Mouse (Mus musculus) gastrocnemius, postnatal 36 days (tissue): ENCODE data around the gene Clec4d. TPM values are rescaled to one million over a fixed set of nuclear protein-coding genes. Genes with fewer than 3 reads are reported as not detected.
"Not testable (repeated sequence)": the region's sequence is repeated elsewhere in the genome, so short reads cannot be mapped to it uniquely, and the experiment has no call there.

ENCODE experiments used
- DNase-seq, 2 experiments: peaks; one replicate each; pipeline ENCODE4 v3.0.0; 2022
- intact Hi-C: fragments of 180-260 bp; cut with DNase I; formaldehyde crosslinking; loops from one replicate; pipeline ENCODE4 v1.15.1; 2025
- long read RNA-seq, 2 experiments: library from polyadenylated mRNA; stranded (forward); transcript quantifications; one replicate each; pipeline ENCODE4 v2.0.0; 2021
- total RNA-seq, 2 experiments: library from RNA; stranded (reverse); gene quantifications; 2 replicates each; pipeline ENCODE4 v1.2.3; 2021

The Clec4d gene
- total RNA-seq, result not detected
- long read RNA-seq, experiment 1, result 0 reads
- long read RNA-seq, experiment 2, result 0 reads

DNA sequence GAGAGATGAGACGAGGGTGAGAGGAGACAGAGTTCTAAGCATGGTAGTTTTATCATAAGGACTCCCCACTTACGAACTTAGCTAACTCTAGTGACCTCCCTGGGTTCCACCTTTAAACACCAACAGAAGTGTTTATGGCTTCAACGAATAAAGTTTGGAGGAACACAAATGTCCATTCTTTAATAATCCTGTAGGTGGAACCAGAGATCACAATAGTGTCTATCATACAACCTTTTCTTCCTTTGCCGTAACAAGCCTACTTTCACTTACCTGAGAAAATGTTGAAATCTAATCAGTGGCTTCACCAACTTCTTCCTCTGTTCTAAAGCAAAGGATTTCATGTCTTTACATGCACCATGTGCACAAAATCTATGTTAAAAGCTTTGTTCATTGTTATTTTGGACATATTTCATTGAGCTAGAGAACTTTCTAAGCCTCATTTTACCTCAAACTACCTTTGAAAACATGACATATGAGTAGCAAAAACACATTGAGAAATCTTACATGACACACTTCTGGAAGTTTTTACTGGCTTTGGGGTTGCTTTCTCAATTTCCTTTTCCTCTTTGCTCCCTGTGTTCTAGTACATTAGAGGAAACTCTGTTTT, at the start of gene Clec4d:
Gene Clec4d (plus strand): TSS at position 557 of the 607 bp plus-strand sequence.
- DNase-seq, result no peak
- intact Hi-C loops, result no loop called here

DNA sequence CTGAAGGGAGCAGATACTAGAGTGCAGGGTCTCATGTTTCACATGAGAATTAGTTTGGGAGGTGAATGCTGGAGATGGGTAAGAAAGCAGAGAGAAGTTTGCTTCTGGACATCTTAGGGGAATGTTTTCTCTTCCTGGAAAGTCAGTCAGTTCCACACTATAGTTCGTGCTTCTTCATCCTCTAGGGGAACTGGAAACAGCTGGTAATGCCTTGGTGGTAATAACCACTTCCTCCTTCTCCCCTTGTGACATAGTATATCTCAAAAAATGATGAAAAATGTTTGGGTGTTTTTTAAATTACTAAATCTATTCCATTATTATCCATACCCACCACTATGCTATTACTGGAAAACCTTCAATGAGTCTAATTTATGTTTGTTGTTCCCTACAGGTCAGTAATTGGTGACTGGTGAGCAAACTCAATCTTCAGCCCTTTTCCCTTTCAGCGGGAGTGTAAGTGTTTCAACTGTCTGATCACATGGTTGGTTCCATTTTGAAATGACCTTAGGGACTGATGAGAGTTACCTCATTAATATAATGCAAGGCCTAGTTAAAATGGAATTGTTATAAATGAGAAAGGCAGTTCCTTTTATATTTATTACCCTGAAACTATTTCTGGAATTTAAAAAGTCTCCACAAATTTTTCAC, 34.3 kb upstream of the Clec4d start:
- intact Hi-C loops, result no loop called here

DNA sequence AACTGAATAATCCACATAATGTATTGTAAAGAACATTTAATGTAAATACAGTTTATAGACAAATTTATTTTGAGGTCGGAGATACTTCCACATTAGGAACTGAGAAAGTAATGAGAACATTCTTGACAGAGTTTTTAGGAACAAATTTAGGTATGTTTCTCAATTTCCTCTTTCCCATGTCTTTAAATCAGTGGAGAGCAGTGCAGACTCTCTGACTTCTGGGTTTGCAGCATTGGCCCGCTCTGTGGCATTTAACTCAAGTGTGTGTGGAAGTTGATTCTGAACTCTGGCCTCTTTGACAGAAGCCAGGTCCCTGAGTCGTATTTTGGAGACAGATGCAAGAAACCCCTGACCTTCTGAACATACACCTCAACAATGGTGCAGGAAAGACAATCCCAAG, 32.3 kb upstream of the Clec4d start, which contains the start of gene Clec4n:
Gene Clec4n (plus strand): TSS at position 200 of the 400 bp plus-strand sequence.
- intact Hi-C loops, result no loop called here
- no peak for DNase-seq

More for the DNA sequence above, 34.3 kb upstream of the Clec4d start:
- no peak for DNase-seq

DNA sequence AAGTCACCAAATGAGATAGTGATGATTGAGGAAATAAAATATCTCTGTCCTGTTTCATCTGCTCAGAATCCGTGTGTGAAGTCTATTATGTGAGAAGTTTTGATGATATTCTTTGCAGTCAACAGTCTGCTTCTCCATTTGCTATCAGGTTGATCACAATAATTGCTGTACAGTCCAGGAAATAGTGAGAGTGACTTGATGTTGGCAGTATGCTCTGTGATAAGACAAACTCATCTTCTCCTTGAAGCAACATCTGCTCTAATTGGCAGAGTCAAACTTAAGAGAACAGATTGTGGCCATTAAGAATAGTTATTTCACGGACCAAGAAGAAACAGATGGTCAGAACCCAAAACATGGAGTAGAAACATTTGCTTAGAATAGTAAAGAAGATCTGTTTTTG, 30.8 kb upstream of the Clec4d start:
- DNase-seq, result no peak
- intact Hi-C loops, result no loop called here

DNA sequence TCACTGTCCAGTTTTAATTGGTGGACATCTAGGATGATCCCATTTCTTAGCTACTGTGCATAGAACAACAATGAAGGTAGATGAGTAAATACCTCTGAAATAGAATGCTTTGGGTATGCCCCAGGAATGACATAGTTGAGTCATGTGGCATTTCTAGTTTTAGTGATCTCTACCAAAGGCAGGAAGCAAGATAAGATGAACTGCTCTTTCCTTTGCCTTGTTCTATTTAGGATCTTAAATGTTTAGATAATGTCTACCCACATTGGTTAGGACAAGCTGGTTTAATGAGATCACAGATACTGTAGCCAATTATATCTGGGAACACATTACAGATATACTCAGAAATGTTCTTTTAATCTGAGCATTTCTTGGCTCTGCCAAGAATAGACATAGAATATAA, 24.3 kb upstream of the Clec4d start:
- intact Hi-C loops, result no loop called here
- DNase-seq, result no peak

DNA sequence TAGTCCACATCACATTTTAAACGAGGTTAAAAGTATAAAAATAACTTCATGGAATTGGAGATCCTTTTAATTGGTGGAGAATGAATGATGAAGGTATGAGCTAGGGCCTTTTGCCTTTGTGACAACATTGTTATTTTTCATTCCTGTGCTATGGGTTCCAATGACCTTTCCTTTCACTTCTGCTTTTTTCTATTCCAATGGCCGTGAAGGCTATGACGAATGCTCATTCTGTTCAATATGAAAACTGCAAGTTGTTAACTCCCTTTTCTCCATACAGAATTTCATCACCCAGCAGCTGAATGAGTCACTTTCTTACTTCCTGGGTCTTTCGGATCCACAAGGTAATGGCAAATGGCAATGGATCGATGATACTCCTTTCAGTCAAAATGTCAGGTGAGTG, 17.7 kb upstream of the Clec4d start:
- intact Hi-C loops, result no loop called here
- no peak for DNase-seq

DNA sequence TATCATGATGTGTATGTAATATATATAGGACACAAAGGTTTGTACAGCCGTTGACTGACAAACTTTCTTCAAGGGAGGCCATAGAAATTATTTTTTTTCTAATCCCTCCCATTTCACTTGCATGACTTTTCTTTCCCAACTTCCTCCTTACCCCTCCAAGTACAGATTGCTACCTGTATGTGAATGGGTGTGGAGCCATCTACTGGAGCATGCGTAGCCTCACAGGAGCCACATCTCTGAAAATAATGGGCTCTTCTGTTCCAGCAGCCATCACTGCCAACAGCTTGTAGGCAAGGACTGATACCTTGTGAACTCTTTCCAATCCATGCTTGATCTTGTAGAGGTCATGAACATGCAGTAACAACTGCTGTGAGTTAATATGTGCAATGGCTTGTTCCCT, 13.0 kb upstream of the Clec4d start:
- intact Hi-C loops, result not testable (repeated sequence)

DNA sequence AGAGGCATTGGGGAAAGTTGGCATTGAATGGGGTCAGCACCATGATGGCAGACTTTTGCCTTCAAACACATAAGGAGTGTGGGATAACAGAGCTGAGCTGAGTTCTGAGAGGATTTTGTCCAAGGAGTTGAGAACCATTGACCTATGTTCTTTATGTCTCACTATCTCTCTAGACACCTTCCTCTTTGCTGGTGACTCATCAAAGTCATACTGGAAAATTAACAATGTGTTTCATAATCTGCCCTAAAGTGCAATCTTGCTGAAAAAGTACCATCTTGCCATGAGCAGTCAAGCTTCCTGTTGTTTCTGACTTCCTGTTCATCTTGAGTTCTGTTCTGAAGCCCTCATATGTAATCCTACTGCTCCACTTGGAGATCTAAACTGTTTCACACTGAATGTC, 9.2 kb upstream of the Clec4d start:
- no peak for DNase-seq
- intact Hi-C loops, result no loop called here

More for the DNA sequence above, 13.0 kb upstream of the Clec4d start:
- not testable (repeated sequence) for DNase-seq

DNA sequence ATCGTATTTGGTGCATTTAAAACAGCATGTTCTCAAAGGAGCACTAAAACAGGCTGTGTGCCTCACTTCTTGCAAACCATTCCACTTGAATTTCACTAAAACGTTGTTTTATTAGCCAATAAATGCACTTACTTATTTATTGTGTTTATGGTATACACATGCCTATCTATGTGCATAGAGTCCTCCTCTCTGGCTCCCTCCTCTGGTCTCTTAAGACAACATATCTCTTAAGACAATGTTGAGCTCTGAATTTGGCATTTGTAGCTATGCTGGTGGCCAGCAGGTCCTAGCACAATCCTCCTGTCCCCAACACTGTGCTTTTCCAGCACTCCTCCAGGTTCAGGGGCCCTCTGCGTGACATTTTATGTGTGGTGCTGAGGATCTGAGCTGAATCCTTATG, 3.0 kb upstream of the Clec4d start:
- DNase-seq, result no peak
- intact Hi-C loops, result no loop called here

DNA sequence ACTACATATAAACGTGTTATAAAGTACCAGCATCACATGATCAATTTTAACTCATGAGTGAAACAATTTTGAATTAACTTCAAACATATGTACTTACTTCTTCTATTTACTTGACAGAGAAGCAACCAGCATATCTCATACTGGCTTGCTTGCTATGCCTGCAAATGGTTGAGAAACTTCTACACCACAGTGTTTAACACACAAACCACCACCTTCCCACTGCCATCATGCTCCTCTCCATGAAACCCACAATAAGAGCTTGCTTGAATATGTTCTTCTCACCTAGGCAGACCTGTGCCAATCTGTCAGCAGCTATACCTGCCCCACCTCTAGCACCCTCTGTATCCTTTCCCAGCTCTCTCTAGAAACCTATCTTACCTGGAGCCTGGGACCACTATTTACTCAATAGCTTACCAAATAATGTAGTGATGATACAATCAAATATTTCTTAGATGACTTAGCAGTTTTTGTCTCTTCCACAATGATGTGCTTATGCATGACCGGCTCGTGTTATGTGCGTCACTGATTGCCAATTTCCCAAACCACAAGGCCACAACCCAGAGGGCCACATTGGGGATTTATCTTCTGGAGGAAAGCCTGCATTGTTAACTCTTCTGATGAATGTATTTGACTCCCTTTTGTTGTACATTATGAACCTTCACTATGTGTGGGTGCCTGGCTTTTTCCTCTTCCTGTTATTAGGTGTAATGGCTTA, 1.9 kb upstream of the Clec4d start:
- DNase-seq, result no peak
- intact Hi-C loops, result no loop called here

DNA sequence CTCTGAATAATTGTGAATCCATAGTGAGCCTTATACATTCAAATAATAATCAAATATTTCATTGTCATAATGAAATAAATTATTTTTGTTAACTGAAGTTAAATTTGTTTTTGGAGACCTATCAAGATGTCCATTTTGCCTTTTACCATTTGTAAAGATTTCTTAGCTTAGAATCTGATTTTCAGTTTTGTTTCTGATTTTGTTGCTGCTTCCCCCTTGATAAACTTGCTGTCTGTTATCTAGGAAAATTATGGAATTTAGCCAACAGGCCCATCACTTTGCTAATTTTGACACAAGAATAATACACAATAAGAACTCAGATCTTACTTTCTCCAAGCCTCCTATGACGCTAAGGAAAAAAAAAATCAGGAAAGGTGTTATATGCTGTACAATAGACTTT, 1.0 kb upstream of the Clec4d start:
- DNase-seq, result no peak
- intact Hi-C loops, result no loop called here

DNA sequence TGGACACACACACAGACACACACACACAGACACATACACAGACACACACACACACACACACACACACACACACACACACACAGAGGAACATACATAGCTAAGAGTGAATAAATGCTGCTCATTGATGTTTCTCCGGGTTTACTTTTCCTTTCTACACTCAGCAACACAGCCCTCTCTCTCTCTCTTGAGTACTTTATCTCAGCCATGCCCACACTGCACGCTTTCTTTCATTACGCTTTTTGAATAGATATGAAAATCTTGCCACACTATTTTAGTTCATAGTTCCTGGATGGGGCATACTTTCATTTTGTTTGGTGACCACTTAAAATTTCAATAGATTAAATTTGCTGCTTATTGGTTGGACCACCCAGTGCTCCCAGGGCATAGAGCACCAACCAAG, 2.3 kb downstream of the Clec4d start:
- intact Hi-C loops, result no loop called here
- no peak for DNase-seq

DNA sequence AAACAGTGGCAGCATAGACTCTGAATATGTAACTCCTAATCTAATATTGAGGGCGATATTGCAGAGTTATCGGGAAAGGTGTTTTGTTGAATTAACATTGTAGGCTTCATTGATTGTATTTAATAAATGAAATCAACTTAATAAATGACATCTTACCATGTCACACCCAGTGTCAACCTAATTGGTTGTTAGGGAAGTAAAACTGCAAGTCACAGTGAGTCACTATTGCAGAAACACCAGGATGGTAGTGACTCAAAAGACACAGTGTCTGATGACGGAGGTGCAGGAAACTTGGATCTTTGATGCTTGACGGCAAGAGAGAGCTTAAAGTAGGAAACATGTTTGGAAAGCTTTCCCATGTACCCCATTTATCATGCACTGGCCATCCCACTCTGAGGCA, 3.9 kb downstream of the Clec4d start:
- DNase-seq, result no peak
- intact Hi-C loops, result no loop called here

DNA sequence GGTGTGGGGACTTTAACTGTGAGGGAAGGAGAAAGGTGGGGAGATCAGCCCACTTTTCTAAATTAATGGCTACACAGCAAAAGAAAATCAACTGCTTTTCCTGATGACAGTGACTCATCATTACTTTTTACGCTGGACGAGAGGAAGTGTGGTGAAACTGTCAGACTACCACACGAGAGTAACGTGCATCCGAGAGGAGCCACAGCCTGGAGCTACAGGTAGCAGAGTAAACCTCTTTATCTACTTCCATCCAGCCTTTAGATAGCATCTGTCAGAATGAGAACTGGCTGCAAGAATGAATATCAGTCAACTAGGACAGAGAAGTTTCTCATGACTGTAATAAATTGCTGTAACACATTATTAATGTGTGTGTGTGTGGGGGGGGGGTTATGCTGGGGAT, 5.0 kb downstream of the Clec4d start:
- intact Hi-C loops, result no loop called here
- no peak for DNase-seq

DNA sequence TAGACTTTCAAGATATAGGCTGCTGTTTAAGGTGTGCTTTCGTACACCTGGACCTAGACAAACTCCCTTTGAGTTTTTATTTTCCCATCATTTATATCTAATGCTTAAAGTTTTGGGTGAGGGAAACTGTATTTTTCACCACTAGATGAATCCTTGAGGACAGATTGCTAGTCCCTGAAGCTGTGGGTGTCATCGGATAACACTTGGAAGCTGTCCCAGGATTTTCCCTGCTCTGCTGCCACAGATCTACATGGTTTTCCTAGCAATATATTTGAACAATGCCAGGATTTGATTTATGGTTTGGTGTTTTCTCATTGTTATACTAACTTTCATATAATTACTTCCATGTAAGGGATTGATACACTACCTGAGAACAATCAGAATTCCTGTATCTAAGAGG, 17.5 kb downstream of the Clec4d start:
- intact Hi-C loops, result no loop called here
- no peak for DNase-seq

DNA sequence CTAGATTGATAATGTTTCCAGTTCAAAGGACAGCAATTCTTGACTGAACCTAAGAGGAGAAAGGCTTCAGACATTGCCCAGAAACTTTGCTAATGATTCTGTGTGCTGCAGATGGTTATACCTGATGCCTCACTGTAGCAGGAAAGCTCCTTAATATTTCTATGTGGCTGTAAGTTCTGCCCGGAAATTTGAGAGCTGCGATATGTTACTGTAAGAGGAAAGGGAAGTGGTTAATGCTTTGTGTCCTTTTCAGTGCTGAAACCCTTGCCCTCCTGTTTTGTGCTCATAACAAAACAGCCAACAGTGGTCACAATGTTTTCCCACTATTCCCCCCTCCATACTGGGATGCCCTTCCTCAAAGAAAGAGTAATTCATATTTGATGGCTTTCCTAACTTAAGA, 24.4 kb downstream of the Clec4d start:
- no peak for DNase-seq
- intact Hi-C loops, result no loop called here

DNA sequence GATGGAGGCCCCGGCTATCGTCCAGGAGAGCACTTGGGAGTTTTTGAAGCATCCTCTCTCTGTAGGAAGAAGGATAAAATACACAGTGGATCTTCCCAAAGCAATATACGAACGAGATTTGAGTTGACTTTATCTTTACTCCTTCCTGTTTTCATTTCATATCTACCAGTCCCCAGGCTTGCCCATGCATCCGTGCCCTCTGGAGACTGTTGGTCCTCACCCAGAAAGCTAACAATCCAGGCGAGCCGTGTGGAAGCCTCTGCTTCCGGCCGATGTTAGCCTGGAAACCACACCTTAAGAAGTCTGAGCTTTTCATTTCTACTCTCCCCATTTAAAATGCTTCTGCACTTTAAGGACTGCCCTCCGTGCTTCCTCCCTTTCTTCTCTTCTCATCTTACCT, 27.0 kb downstream of the Clec4d start:
- no peak for DNase-seq
- intact Hi-C loops, result no loop called here

DNA sequence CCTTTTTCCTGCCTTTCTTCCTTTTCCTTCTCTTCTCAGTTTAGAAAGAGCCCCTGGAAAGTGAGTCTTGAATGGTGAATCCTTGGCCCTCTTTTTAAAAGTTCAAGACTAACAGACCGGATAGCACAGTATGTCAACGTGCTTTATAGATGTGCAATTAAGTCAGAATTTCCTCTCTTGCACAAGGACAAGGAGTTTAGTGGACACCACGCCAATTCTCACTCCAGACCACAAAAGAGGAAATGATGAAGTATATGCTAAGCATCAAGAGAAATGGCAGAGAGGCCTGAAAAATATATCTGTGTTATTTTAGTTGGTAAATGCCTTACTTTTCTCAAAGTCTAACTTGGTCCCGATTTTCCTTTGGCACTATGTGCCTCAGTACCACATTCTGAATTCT, 27.8 kb downstream of the Clec4d start, which contains the start of gene Clec4e:
Gene Clec4e (minus strand): TSS at position 118 of the 400 bp plus-strand sequence.
- intact Hi-C loops, result no loop called here
- DNase-seq, result no peak

DNA sequence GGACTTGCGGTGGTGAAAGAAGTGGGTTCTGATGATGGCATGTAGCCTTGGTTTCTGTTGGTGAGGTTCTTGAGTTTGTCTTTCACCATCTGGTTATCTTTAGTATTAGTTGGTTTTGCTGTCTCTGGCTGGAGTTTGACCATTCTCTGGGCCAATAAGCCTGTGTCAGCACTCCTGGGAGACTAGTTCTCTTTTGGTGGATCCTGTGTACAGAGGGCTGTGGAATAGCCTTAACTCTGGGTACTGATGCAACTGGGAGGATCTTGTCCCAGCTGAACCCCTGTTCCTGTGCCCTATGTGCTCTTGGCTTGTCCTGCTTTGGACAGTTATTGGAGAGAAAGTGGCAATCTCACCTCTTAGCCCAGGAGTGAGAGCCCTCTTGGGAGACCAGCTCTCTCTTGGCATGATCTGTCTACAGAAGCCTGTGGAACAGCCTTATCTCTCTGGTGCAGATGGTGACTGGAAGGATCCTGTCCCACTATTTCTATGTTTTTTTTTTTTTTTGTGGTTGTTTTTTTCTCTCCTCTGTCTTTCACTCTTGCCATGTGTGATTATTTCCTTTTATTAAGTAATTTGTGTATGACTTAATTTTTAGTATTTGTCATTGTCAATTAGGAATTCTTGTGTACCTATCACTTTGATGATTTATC, 31.0 kb downstream of the Clec4d start:
- DNase-seq, result no peak
- intact Hi-C loops, result no loop called here

DNA sequence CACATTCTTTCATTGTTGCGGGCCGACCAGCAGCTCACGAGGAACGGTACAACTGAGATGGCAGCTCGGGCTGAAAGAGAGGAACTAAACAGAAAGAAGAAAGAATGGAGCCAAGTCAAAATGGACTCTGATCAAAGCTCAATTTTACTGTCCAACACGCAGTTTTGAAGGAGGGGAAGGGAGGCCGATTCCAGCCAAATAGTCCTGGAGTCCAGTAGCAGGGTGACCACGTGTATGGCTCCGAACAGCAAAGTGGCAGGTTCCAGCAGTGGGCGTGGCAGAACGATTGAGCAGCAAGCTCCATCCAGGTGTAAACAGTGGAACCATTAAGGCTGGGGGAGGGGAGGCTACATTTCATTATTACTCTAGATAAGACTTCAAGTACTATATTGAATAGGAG, 31.6 kb downstream of the Clec4d start:
- DNase-seq, intact Hi-C loops: not testable (repeated sequence)

DNA sequence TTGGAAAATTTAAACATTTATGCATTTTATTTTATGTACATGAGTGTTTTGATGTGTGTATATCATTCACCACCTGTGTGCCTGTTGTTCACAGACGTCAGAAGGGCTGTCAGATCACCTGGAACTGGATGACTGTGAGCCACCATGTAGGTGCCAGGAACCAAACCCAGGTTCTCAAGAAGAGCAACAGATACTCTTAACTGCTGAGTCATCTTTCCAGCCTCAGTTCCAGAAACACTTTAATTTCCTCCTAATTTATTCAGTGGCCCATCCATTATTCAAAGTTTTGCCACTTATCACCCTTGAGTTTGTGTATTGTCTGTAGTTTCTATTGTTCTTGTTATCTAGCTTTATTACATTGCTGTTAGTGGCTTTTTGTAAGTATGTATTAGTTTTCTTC, 34.8 kb downstream of the Clec4d start:
- intact Hi-C loops, result no loop called here

More for the DNA sequence above, 34.8 kb downstream of the Clec4d start:
- no peak for DNase-seq
